Mouse (Mus musculus) B cell, adult 2 months (primary cell): ENCODE measurements around the gene Faap20.

Experiments used
- DNase-seq, 2 experiments: peaks; one replicate each; pipeline ENCODE4 v3.0.0; 2022

The Faap20 gene

GRCm38 (mm10) chr4:155290045-155290444, 40.4 kb downstream of the Faap20 start:
- no peak for DNase-seq

DNA sequence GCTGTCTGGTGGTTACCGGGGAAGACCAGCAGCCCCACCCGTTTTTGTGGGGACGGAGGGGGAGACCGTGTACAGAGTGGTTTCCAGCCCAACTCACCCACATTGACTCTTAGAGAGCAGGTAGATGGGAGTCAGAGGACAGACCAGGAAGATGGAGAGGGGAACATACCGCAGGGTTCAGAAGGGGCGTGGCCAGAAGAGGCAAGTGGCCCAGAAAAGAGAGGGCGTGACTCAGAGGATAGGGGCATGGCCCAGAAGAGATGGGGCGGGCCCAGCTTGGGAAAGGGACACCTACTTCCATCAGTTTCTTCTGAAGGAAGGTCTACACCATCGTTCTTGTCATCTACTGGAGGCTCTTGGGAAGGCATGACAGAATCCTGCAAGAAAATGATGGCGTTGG, 43.3 kb downstream of the Faap20 start:
- no peak for DNase-seq

- no peak for DNase-seq
Observed at GRCm38 (mm10) chr4:155294381-155294780, 44.8 kb downstream of the Faap20 start.

DNA sequence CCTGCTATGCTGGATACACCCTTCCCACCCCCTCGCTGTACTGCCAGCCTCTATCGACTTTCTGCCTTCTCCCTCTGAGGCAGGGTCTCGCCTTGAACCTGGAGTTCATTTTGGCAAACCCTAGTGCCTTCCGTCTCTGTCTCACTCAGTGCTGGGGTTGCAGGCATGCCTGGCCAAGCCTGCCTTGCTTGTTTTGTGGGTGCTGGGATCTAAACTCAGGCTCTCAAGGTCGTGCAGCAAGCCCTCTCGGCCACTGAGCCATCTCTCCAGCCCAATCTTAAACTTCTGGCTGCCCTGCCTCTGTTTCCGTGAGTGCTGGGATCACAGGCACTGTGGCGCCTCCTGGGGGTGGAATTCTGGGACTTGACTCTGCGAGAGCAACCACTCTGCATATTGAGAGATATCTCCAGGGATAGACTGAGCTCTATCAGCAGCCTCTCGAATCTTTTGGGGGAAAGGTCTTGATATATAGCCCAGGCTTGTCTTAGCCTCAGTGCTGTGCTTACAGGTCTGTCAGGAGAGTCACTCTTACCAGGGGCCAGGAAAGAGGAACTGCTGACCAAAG, 45.5 kb downstream of the Faap20 start:
- DNase-seq: no peak

DNA sequence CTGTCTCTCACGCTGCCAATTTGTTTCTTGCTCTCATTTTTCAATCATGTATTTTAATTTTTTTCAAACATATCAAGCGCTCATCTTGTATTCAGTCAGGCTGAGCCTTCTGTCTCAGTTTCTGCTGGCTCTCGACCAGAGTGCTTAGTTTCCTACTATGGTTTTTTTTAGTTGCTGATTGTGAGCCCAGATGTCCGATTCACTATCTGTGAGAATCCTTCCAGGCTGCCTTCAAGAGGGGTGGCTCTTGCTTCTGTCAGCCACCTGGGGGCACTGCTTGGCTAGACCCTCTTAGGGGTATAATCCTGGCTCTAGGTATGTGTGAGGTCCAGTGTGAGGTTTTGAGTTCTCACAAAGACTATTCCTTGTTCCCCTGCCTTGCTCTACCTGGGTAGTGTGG, 46.4 kb downstream of the Faap20 start:
- no peak for DNase-seq

- DNase-seq: peak; percentile 34 to 40
Observed at GRCm38 (mm10) chr4:155297057-155297456, 47.5 kb downstream of the Faap20 start.

DNA sequence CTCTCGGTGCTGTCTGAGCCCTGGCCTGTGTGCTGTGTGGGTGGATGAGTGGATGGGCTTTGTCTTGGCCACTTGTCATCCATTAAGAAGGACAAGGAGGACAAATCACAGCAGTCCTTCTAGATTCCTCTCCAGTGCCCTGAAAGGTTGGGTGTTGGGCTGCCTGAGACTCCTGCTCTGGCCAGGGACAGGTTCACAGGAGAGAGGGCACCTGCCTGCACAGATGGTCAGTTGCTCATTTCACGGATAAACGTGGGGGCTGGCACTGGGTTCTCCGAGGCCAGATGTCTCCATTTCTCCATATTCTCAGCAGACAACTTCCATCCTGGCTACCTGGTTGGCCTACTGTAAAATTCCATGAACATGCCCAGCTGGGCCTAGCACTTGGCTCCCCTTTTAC, 49.2 kb downstream of the Faap20 start:
- DNase-seq: no peak

DNA sequence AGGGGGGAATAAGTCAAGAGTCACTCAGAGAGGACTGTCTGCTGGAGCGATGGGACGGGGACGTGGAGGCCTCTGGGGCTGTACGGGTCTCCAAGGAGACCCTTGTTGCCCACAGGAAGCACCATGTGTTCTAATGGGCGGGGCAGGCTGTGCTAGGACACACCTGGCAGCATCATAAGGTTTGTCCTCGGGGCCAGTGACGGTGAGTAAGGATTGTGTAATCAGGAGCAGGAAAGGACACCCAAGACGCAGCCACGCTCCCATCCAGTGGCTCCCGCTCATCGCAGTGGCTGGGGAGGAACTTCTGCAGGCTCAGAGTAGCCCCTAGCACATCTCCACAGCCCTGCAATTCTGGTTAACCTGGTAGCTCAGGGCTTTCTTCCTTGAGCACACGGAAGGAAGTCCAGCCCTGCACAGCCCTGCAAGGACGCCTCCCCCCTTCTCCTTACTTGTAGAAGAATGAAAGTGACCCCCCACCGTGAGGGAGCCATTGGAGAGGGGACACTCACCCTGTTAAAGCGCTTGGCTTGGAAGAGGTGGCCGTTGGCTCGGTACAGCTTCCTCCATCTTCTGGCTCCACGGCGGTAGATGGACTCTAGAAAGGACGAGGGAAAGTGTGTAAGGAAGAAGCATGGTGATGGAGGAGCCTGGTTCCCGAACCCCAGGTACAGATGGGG, 51.0 kb downstream of the Faap20 start:
- DNase-seq: no peak

- DNase-seq: no peak
Observed at GRCm38 (mm10) chr4:155301098-155301447, 51.5 kb downstream of the Faap20 start.

DNA sequence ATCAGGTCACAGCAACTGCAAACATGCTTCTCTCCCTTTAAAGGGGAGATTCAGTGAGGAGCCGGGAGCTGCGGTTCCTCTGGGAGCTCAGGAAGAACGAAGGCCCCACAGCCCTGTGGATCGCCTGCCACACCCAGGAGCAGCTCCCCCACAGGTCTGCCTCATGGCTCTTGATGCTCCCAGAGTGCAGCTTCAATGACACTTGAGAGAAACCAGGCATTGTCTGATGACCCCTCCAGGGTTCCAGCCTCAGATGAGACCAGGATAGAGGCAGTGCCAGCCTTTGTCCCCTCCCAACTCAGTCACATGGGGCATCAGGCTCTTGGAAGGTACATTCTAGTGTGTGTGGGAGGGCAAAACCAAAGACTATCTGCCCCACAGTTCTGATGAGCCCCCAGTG, 52.4 kb downstream of the Faap20 start:
- DNase-seq: no peak

DNA sequence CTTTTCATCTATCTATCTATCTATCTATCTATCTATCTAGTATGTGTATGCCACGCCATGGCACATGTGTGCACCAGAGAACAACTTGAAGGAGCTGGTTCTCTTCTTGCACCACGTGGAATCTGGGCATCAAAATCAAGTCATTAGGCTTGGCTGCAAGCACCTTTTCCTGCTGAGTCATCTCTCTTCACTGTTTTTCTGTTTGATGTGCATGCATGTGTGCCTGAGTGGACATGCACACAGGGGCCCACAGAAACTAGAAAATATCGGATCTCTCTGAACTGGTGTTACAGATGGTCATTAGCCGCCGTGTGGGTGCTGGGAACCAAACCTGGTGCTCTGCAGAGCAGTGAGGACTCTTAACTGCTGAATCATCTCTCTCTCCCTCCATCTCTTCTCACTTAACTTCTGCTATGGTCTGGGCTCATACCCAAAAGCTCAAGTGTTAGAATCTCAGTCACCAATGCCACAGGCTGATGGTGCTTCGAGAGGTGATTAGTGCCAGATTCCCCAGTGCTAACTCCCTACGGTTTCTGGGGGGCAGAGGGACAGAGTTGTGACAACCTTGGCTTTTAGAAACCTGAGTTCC, 55.0 kb downstream of the Faap20 start:
- DNase-seq: no peak

GRCm38 (mm10) chr4:155305531-155306031, 56.0 kb downstream of the Faap20 start:
- no peak for DNase-seq
